Mouse (Mus musculus) embryonic fibroblast, embryonic 13.5 days (primary cell): ENCODE measurements around the gene Timm17a.

Experiments
- CTCF ChIP-seq: IDR thresholded peaks from 2 replicates; pipeline ENCODE4 v1.5.1; 2011; ENCODE audit warnings: mild to moderate bottlenecking, control low read depth, low read length, moderate library complexity, borderline replicate concordance; ENCODE audit not compliant: insufficient read depth
- POLR2A ChIP-seq: IDR thresholded peaks from 2 replicates; pipeline ENCODE4 v1.6.1; 2011; ENCODE audit warnings: low read depth, mild to moderate bottlenecking, control low read depth, low read length, moderate library complexity

DNA sequence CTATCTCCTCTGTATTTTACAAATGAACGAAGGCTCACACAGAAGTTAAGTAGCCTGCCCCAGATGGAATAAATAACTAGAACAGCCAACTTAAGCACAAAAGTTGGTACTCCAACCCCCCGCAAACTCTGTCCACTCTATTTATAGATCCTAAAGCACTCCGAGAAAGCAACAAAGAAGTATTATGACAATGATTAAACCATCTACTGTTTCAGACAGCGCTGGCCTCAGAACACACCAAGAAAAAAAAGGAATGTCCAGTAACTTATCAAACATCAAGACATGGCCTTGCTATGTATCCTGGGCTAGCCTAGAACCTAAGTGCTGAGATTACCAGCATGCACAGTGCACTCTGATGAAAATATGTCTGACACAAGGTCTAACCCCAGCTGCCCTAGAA is 1.4 kb downstream of the Timm17a start:
- TF ChIP-seq POLR2A (no peak), CTCF (no peak)
